Mouse (Mus musculus): ENCODE data around the gene Ier2.
A peak's percentile ranks its signal among the peaks of the same experiment; 100 is the strongest.

GRCm38 (mm10) chr8:84662581-84663065 is at the start of gene Ier2:
- no peak for TF ChIP-seq ZNF384 (IDR thresholded peaks at IDR 0.05; ENCODE audit: low read depth, low read length)
- TF ChIP-seq ZC3H11A (IDR thresholded peaks at IDR 0.05; ENCODE audit: borderline replicate concordance, low read depth, low read length): no peak
- no peak for TF ChIP-seq MAFK (IDR thresholded peaks at IDR 0.05; ENCODE audit: insufficient read depth, low read depth, low read length)
- peak; percentile 74; the same call in 1 of the 2 replicates for TF ChIP-seq HCFC1 (IDR thresholded peaks at IDR 0.05; ENCODE audit: borderline replicate concordance, insufficient read depth, low read length)

All from ES-E14 (cell line).